Mouse (Mus musculus): ENCODE results near the gene Gm15217. TPM values are rescaled to one million over a fixed set of nuclear protein-coding genes. Genes with fewer than 3 reads are reported as not detected.

The Gm15217 gene
- polyA plus RNA-seq, 1 experiment = not detected

DNA sequence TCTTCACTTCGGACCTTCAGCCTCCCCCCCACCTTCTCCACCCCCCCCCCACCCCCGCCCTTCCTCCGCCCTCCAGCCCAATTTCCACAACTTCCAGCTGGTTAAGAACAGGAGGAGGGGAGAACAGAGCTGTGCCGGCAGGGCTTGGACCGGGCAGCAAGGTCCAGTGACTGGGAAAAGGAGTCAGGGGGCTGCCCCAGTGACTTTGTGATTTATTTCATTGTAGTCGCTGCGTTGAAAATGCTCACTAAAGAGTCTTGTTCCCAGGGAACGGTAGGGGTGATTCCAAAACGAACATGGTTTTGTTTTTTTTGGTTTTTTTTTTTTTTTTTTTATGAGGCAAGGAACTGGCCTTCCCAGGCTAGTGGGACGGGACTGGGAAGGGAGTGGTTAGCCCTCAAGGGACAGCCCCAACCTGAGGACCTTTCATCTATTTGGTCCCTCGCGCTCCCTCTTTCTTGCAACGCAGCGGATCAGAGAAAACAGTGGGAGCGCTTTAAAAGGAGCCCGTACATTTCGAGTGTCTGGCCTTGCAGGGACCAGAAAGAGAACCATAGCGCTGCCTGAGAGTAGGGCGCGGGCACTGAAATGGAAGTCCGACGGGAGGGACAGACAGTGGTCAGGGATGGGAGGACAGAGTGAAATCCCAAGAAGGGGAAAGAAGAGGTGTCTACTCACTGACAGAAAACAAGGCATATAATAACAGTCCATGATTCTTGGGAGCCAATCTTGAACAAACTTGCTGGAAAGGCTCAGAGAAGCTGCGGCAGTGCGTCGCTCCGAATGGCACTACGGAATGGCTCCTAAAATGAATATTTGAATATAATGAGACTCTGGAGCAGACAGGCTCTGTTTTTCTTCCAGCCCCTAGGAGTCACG is 7.5 kb downstream of the Gm15217 start:
- TF ChIP-seq CTCF (IDR thresholded peaks at IDR 0.05; ENCODE audit: control insufficient read depth, insufficient read depth, insufficient replicate concordance, low read depth, low read length) (no peak), POLR2A (IDR thresholded peaks at IDR 0.05; ENCODE audit: control insufficient read depth, low read depth, low read length) (no peak; the same call in 1 of the 2 replicates)
- H3K27ac ChIP-seq (ENCODE audit: control insufficient read depth, insufficient read depth, low read depth, low read length) = no peak overlapping the region

DNA sequence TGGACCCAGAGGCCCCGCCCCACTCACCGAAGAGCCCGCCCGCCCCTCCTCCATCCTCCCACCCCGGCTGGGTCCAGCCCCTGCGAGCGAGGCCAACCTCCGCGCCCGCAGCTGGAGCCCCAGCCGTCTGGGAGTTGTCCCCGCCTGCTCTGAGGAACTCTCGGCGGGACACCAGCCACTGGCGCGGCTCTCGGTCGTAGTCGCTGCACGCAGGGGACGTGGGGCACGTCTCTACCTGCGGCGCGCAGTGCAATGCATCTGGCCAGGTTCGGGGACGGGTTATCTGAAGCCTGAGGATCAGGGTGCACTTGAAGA is 8.1 kb downstream of the Gm15217 start:
- TF ChIP-seq POLR2A (IDR thresholded peaks at IDR 0.05; ENCODE audit: control insufficient read depth, low read depth, low read length) = no peak
- no peak for TF ChIP-seq CTCF (IDR thresholded peaks at IDR 0.05; ENCODE audit: control insufficient read depth, insufficient read depth, insufficient replicate concordance, low read depth, low read length)
- Histone ChIP-seq H3K4me1 (ENCODE audit: control insufficient read depth, insufficient read depth, low read length) (peaks cover 27% of the 10 kb centered on the region), H3K4me3 (ENCODE audit: control insufficient read depth, low read depth, low read length) (peak overlapping the region; percentile 50), H3K27ac (ENCODE audit: control insufficient read depth, insufficient read depth, low read depth, low read length) (peak overlapping the region; percentile 19; the same call in 1 of the 2 replicates), H3K27me3 (ENCODE audit: control insufficient read depth, insufficient read depth, low read length) (peaks cover 6% of the 10 kb centered on the region), H3K36me3 (ENCODE audit: control insufficient read depth, insufficient read depth, low read length) (no peaks in the 10 kb centered on the region)

More for the DNA sequence above, 7.5 kb downstream of the Gm15217 start:
- H3K36me3 ChIP-seq (ENCODE audit: control insufficient read depth, insufficient read depth, low read length) = no peaks in the 10 kb centered on the region
- peaks cover 27% of the 10 kb centered on the region for H3K4me1 ChIP-seq (ENCODE audit: control insufficient read depth, insufficient read depth, low read length)
- peaks cover 6% of the 10 kb centered on the region for H3K27me3 ChIP-seq (ENCODE audit: control insufficient read depth, insufficient read depth, low read length)
- H3K4me3 ChIP-seq (ENCODE audit: control insufficient read depth, low read depth, low read length) = peak overlapping the region; percentile 32

DNA sequence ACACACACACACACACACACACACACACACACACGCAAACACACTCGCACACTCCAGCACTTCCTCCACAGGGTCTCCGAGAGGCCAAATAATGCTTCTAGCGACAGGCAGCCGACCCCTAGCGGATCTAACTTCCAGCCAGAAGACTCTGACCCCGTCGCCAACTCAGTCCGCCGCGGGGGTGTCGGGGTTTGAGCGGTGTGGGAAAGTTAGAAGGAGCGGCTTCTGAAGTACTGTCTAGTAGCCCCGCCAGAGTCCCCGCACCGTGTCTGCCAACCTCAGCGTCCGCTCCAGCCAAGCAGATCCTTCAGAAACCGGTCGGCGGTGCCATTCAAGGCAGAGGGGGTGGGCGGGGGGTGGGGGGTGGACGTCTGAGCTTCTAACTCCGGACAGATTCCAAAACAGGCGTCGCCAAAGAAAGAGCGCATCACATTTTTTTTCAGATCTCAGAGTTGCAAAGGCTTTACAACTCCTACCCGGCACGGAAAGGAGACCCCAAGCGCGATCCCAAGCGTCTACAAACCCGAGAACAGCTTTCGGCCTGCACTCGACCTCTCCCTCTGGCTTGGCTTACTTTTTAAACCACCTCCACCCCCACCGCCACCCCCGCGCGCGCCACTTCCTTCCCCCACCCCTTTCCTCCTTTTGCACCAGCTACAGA is 8.7 kb downstream of the Gm15217 start:
- TF ChIP-seq POLR2A (IDR thresholded peaks at IDR 0.05; ENCODE audit: control insufficient read depth, low read depth, low read length) (no peak), CTCF (IDR thresholded peaks at IDR 0.05; ENCODE audit: control insufficient read depth, insufficient read depth, insufficient replicate concordance, low read depth, low read length) (no peak)
- peaks cover 27% of the 10 kb centered on the region for H3K4me1 ChIP-seq (ENCODE audit: control insufficient read depth, insufficient read depth, low read length)
- peak overlapping the region; percentile 19 for H3K27ac ChIP-seq (ENCODE audit: control insufficient read depth, insufficient read depth, low read depth, low read length)
- no peaks in the 10 kb centered on the region for H3K36me3 ChIP-seq (ENCODE audit: control insufficient read depth, insufficient read depth, low read length)
- peak overlapping the region; percentile 50 for H3K4me3 ChIP-seq (ENCODE audit: control insufficient read depth, low read depth, low read length)
- peaks cover 6% of the 10 kb centered on the region for H3K27me3 ChIP-seq (ENCODE audit: control insufficient read depth, insufficient read depth, low read length)

DNA sequence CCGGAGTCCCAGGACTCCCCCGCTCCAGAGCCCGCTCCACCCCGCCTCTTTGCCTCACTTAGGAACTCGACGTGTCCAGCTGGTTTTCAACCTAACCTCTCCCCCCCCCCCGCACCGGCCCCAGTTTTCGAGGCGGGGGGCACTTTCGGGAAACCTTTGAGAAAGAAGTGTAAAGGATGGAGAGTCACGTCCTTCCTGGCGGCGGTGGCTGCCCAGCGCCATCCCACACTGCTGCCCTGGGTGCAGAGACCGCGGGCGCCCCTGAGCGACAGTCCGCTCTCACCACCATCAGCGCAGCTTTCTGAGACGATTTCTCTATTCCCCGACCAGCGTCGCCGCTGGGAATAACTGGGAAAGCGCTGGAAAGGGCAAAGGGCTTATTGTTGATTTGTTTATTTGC is 9.4 kb downstream of the Gm15217 start:
- Histone ChIP-seq H3K4me1 (ENCODE audit: control insufficient read depth, insufficient read depth, low read length) (peaks cover 27% of the 10 kb centered on the region), H3K27ac (ENCODE audit: control insufficient read depth, insufficient read depth, low read depth, low read length) (no peak overlapping the region), H3K27me3 (ENCODE audit: control insufficient read depth, insufficient read depth, low read length) (peaks cover 6% of the 10 kb centered on the region), H3K4me3 (ENCODE audit: control insufficient read depth, low read depth, low read length) (peak overlapping the region; percentile 14), H3K36me3 (ENCODE audit: control insufficient read depth, insufficient read depth, low read length) (no peaks in the 10 kb centered on the region)
- peak; percentile 5; the same call in 1 of the 2 replicates for TF ChIP-seq CTCF (IDR thresholded peaks at IDR 0.05; ENCODE audit: control insufficient read depth, insufficient read depth, insufficient replicate concordance, low read depth, low read length)
- TF ChIP-seq POLR2A (IDR thresholded peaks at IDR 0.05; ENCODE audit: control insufficient read depth, low read depth, low read length) = no peak

DNA sequence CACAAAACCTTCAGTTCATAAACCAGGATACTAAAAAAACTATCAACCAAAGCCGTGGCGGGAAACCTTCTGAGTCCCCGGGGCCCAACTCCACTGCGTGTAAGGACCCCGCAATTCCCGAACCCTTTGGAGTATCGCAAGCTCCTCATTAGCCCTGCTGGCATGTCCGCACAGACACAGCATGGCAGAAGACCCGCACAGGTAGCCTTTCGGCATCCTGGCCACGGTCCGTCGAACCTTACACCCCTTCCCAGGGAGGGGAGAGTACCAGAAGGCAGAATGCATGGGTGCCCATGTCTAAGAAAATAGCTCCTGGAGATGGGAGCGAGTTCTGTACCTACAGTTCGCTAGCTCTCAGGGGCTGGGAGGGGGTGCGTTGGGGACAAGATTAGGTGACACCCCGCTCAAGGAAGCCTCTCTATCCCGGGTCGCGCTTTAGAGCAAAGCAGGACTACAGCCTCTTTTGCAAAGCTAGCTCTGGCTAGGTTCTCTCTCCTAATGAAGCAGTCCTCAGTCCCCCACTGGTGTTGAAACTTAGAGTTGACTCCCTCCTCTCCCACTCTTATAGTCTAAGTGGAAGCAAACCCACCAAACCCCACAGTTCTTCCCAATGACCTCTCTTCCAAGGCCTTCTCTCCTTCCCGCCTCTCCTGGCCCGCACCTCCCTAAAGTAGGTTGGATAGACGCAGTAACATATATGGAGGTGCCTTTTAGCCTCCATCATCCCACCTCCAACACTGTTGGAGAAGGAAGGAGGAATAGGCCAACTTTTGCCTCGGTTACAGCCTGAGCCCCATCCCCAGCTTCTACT is 10.4 kb downstream of the Gm15217 start:
- Histone ChIP-seq H3K4me3 (ENCODE audit: control insufficient read depth, low read depth, low read length) (peak overlapping the region; percentile 25), H3K36me3 (ENCODE audit: control insufficient read depth, insufficient read depth, low read length) (no peaks in the 10 kb centered on the region), H3K27ac (ENCODE audit: control insufficient read depth, insufficient read depth, low read depth, low read length) (no peak overlapping the region), H3K4me1 (ENCODE audit: control insufficient read depth, insufficient read depth, low read length) (peaks cover 27% of the 10 kb centered on the region), H3K27me3 (ENCODE audit: control insufficient read depth, insufficient read depth, low read length) (peaks cover 6% of the 10 kb centered on the region)
- TF ChIP-seq CTCF (IDR thresholded peaks at IDR 0.05; ENCODE audit: control insufficient read depth, insufficient read depth, insufficient replicate concordance, low read depth, low read length) = no peak
- no peak for TF ChIP-seq POLR2A (IDR thresholded peaks at IDR 0.05; ENCODE audit: control insufficient read depth, low read depth, low read length)

DNA sequence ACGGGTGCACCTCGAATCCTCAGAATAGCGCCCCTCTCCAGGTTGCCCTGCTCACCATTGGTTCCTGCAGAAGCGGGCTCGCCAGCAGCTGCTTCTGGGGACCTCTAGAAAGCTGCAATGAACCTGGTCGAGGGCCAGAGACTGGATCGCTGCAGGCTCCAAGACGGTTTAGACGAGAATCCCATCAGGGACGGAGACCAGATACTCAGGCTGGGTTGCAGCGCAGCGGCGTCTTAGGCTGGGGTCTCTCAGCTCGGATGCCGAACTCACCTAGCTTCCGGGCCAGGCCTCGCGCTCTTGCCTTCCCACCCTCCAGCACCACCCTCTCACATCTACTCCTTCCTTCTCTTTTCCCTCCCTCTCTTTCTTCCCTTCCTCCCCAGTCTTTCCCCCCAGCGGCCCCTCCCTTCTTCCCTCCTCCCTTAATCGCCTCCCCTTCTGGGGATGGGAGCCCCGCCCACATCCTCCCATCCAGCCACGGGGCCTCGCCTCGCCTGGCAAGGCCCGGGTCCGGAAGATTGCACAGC is 11.1 kb downstream of the Gm15217 start, which contains the start of gene Bmp4:
Gene Bmp4 (minus strand): TSS at position 421 of the 527 bp plus-strand sequence.
- TF ChIP-seq POLR2A (IDR thresholded peaks at IDR 0.05; ENCODE audit: control insufficient read depth, low read depth, low read length) = no peak
- TF ChIP-seq CTCF (IDR thresholded peaks at IDR 0.05; ENCODE audit: control insufficient read depth, insufficient read depth, insufficient replicate concordance, low read depth, low read length) = no peak
- H3K4me3 ChIP-seq (ENCODE audit: control insufficient read depth, low read depth, low read length) = peak within 1 kb of the TSS; percentile 25
- peaks cover 6% of the 10 kb centered on the region for H3K27me3 ChIP-seq (ENCODE audit: control insufficient read depth, insufficient read depth, low read length)
- peaks cover 25% of the 10 kb centered on the region for H3K4me1 ChIP-seq (ENCODE audit: control insufficient read depth, insufficient read depth, low read length)
- H3K27ac ChIP-seq (ENCODE audit: control insufficient read depth, insufficient read depth, low read depth, low read length) = no peak within 1 kb of the TSS
- H3K36me3 ChIP-seq (ENCODE audit: control insufficient read depth, insufficient read depth, low read length) = no peaks in the 10 kb centered on the region
